Mouse (Mus musculus) brain, embryonic 14.5 days (tissue): ENCODE data around the gene Sipa1l1. TPM values are rescaled to one million over a fixed set of nuclear protein-coding genes. Genes with fewer than 3 reads are reported as not detected.

Experiments
- DNase-seq: peaks from one replicate; pipeline ENCODE4 v3.0.0-alpha.2; 2011; ENCODE audit warnings: low read depth
- CTCF ChIP-seq: fragments of 200-500 bp; IDR thresholded peaks from 2 replicates; pipeline ENCODE4 v1.5.1; 2012; ENCODE audit warnings: inconsistent platforms, mild to moderate bottlenecking, moderate library complexity, borderline replicate concordance; ENCODE audit not compliant: insufficient read depth, insufficient read length; ENCODE audit errors: extremely low read depth
- POLR2A ChIP-seq: fragments of 200-500 bp; IDR thresholded peaks from 2 replicates; pipeline ENCODE4 v1.6.1; 2012; ENCODE audit warnings: mild to moderate bottlenecking, inconsistent platforms, borderline replicate concordance; ENCODE audit not compliant: poor library complexity, insufficient read depth, insufficient read length, severe bottlenecking; ENCODE audit errors: extremely low read depth
- polyA plus RNA-seq: library from polyadenylated mRNA; depleted of rRNA; stranded (reverse); fragments of >200 nt; gene quantifications from 2 replicates; pipeline ENCODE4 v1.2.3, GENCODE M21; 2012

Sipa1l1 gene
- polyA plus RNA-seq, 1 experiment: 24.1 TPM

DNA sequence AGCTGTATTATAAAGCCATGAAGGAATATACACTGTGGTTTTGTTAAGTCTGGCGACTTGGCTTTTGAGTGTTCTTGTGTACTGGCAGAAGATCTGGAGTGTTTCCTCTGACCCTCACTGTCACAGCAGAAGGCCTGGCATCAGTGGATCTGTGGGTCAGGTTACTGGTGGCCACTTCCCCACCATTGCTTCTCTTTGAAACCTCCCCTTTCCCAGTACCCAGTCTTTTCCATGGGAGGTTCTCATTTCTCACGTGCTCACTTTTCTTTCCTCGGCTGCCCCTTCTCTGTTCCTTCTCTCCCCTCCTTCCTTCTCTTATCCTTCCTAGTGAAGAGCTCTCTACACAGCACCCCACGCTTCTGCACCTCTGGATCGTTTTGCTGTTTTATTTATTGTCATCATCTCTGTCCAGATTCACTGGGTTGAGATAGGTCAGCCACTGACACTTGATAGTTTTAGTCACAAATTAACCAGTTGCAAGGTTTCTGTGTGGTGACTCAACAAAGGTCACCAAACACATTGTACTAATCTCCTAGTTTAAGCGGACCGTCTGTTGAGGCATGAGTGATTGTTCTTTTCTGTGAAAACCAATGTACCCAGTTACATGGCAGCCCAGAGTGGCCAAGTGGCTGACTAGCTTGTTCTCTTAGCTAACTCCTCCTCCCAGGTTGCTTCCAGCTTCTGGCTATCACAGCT is 150.5 kb downstream of the Sipa1l1 start:
- DNase-seq: no peak
- TF ChIP-seq CTCF (no peak), POLR2A (no peak)

DNA sequence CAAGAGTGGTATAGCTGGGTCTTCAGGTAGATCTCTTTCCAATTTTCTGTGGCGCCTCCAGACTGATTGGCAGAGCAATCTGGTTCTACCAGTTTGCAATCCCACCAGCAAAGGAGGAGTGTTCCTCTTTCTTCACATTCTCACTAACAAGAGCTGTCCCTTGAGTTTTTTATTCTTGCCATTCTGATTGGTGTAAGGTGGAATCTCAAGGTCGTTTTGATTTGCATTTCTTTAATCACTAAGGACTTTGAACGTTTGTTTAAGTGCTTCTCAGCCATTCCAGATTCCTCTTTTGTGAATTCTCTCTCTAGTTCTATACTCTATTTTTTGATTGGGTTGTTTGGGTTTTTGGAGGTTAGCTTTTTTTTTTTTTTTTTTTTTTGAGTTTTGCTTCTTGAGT is 151.1 kb downstream of the Sipa1l1 start:
- no peak for DNase-seq
- TF ChIP-seq CTCF (no peak), POLR2A (no peak)

DNA sequence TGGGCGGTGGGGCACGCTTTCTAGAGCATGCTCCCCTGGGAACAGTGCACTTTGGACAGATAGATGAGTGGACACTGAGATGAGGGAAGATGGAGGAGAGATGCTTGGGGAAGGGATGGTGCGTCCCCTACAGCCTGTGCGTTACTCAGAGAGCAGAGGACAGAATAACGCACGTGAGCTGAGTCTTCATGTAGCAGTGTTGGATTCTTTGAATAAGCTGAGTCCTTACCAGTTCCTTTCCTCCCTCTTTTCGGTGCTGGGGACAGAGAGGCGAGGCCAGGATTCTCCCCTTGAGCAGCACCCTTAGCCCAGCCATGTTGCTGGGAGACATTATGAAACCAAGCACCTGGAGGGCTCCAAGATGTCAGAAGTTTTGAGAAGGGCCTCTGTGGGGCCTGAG is 152.3 kb downstream of the Sipa1l1 start:
- no peak for TF ChIP-seq CTCF
- TF ChIP-seq POLR2A: no peak
- DNase-seq: no peak

DNA sequence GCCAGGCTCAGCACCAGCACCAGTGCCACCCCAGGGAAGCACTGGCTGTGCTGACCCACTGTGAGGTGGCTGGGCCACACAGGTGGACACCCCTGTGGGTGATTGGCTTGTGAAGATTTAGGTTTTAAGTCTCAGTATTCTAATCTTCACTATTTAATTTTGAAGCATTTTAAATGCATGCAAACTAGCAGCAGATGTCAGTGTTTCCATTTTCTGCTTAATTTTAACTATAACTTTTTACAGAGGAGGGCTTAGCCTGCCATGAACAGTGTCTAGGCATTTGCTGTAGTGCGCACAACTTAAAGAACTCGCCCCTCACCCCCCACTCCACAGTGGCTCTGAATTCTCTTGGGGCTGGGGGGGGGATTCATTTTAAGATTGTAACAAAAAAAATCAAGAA is 152.7 kb downstream of the Sipa1l1 start:
- no peak for DNase-seq

DNA sequence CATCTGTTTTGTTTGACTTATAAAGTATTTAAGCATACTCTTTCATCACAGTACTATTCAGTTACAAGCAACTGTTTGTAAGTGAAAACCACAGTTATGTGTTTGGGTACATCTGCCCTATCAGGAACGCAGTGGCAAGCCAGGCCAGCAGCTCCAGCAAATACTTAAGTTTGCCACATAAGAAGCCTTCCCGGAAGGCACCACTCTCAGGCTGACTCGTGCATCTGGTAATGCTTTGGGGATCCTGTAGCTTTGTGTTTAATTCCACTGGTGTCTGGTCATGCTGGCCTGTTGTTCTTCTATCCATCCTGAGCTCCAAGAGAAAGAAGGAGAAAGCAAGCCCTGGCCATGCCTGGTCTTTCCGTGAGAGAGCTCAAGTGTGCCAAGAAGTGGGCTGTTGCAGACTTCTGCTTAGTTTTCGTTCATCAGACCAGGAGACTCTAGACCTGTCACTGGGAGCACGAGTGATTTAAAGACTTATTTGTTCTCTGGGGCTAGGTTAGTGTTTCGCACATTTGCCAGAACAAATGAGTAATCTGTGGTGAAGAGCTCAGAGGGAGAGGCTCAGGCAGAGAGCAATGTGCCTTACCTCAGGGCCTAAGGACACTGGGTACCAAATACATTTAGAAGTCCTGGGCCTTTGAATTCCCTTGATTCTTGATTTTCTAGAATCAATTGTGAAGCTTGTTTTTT is 153.8 kb downstream of the Sipa1l1 start:
- no peak for TF ChIP-seq POLR2A
- no peak for TF ChIP-seq CTCF
- DNase-seq: no peak

More for the DNA sequence above, 152.7 kb downstream of the Sipa1l1 start:
- TF ChIP-seq CTCF (no peak), POLR2A (no peak)

GRCm38 (mm10) chr12:82324621-82325020 is 155.5 kb downstream of the Sipa1l1 start:
- TF ChIP-seq POLR2A (no peak), CTCF (no peak)
- DNase-seq: no peak

GRCm38 (mm10) chr12:82325502-82325901 is 156.4 kb downstream of the Sipa1l1 start:
- TF ChIP-seq CTCF (no peak), POLR2A (no peak)

GRCm38 (mm10) chr12:82326438-82326837 is 157.3 kb downstream of the Sipa1l1 start:
- DNase-seq: peak; percentile 38
- TF ChIP-seq POLR2A: no peak
- no peak for TF ChIP-seq CTCF

More at GRCm38 (mm10) chr12:82325502-82325901, 156.4 kb downstream of the Sipa1l1 start:
- DNase-seq: no peak

DNA sequence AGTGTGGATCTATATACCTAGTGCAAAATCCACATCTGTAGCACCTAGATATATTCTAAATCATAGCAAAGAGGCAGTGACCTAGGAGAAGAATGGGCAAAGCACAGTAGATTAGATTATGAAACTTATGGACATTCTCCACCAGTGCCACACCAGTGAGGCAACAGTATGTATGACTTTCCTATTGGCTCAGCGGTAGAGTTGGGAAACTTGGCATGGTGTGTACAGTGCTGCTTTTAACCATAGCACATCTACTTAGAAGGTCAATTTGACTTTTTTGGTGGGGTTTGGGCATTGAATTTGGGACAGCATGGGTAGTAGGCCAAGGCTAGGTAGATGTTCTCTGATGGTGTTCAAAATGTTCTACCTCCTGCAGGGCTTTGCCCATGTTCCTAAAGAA is 159.0 kb downstream of the Sipa1l1 start:
- DNase-seq: no peak
- TF ChIP-seq CTCF (no peak), POLR2A (no peak)

DNA sequence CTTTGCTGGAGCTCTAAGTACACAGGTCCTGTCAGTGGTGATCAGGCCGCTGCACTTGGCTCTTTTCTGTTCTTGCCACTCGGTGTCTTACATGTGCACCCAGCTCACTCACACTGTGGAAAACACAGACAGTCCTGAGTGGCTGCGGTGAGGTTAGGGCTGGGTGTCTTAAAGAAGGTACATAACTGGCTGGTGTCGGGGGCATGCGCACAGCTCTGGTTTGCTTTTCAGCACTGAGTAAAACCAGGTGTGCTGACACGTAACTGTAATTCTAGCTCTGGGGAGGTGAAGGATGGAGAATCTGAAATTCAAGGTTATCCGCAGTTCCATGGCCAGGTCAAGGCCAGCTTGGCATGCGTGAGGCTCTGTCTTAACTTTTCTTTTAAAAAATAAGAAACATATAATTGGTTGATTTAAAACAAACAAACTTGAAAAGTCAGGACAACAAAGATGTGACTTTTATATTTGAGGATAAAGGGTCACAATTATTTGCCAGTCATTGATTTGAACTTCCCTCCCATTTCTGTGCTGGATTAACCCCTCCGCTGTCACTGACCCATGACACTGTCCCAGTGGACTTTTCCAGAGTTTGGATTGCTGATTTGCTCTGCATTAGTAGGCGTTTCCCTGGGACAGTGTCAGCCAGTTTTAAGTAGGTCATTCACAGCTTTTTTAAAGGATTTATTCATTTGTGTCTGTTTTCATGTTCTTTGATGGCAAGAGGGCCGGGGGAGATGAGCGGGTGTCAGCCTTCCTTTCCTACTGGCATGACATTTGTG is 163.9 kb downstream of the Sipa1l1 start:
- DNase-seq: no peak
- no peak for TF ChIP-seq POLR2A
- no peak for TF ChIP-seq CTCF

DNA sequence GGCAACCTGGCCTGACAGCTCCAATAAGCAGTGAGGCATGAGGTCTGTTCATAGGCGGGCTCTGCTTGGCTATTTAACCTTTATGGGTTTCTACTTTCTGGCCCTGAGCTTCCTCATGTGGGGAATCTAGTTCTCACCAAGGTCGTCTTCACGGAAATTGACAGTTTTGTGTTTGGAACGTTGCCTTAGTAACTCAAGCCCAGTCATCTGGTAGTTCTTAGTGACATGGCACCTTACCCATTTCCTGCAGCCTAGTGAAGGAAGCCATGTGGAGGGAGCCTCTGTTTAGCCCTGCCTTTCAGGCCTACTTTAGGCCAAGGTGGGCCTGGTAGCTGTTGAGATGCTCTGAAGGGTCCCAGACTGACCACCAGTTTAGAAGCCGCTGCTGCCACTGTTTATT is 164.9 kb downstream of the Sipa1l1 start:
- DNase-seq: peak; percentile 29
- TF ChIP-seq POLR2A: no peak
- TF ChIP-seq CTCF: no peak
